Mouse (Mus musculus): ENCODE measurements around the gene Arl13b.

Gene Arl13b

DNA sequence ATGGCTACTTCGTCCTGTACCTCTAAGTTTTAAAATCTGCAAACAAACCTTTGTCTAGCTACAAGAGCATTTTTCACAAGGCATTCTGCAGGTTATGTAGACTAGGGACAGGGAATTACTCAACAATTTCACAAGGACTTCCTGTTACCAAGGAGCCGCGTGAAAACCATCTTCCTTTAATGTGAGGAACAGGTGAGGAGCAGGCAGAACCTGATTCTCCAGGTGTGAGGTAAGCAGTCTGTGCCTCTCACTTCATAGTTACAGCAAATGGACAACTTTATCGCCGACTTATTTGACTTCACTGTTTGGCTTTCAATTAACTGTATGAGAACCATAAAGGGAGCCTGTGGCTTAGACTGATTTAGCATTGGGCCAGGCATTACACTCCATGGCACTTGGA lies 32.3 kb downstream of the Arl13b start, which contains the start of gene Stx19:
Gene Stx19 (plus strand): TSS at position 186 of the 400 bp plus-strand sequence.
- DNase-seq (ENCODE audit: low read depth, low spot score): no peak

DNA sequence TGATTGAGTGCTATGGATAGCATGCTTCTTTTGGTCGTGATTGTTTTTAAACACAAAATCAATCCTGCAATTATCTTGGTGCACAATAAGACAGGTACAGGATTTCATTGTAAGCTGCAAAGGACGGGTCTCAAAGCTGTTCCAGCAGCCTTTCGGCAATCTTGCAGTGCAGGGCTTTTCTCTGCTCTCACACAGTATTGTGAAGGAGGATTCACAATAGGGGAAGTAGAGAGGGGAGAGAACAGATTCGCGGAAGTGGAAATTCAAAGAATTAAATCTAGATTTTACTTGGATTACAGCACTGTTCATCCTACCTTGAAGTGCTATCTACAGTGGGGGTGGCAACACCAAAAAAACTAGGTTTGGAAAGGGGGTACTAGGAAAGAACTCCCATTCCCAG lies 33.0 kb downstream of the Arl13b start:
- DNase-seq (ENCODE audit: low read depth, low spot score): no peak

DNA sequence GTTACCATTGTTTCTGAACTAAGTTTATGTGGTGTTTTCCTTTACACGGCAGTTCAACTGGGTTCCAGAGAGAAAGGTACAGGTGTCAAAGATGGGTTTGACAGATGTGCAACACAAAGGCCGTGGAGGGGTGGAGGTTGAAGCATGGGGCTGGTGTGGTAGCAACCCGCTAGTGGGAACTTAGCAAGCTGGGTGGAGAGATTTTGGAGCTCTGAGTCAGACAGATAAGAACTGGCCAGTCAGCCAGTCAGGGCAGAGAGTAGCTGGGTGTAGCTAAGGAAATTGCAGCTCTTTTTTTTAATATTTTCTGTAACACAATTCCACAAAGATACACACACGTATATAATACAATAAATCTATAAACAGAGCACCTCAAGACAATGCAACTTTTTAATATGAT lies 36.0 kb downstream of the Arl13b start:
- no peak for DNase-seq (ENCODE audit: low read depth, low spot score)

DNA sequence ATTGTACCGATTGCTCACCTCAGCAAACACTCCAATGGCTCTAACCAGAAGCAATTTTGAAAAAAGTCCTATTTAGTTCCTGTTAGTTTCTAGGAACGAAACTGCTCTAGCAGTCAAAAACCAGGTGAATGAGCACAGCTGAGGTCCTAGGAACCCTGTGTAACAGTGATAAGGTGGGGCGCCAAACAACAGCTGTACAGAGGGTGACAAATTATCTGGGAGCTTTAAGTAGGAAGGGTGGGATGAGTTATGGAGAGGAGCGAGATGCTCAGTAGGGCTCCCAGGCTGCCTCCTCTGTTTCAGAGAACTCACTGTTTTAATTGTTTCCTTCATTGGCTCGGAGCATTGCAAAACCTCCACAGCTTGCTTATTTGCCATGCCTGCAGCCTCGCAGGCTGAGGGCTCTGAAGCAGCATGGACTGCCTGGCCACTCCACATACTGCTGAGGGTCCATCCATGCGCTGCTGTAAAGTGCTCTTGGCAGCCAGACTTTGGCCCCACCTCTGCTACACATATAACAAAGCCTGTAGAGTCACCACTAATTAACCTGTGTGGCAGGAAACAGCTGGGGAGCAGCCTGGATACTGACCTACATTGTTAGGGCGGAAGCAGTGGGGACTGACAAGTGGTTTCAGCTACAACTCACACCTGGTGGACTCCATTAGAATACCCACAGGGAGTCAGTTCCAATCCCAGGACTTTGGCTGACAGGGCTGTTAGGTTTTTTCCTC lies 39.4 kb downstream of the Arl13b start:
- DNase-seq (ENCODE audit: low read depth, low spot score): peak; percentile 57

DNA sequence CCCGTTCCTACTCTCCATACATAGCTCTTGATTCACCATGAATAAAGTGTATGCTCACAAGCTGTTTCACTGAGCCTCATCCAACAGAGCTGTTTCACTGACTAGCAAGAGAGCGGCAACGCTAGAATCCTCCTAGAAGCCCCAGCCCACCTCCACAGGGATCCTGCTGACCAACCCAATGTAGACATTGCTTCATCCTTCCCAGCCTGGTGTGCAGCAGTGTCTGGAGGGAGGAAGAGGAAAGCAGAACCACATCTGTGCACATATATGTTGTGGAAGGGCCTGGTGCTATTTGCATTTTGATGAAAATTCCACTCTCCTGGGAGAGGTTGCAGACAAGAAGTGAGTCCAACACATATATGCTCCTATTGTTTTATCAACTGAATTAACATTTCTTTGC lies 42.2 kb downstream of the Arl13b start:
- no peak for DNase-seq (ENCODE audit: low read depth, low spot score)

DNA sequence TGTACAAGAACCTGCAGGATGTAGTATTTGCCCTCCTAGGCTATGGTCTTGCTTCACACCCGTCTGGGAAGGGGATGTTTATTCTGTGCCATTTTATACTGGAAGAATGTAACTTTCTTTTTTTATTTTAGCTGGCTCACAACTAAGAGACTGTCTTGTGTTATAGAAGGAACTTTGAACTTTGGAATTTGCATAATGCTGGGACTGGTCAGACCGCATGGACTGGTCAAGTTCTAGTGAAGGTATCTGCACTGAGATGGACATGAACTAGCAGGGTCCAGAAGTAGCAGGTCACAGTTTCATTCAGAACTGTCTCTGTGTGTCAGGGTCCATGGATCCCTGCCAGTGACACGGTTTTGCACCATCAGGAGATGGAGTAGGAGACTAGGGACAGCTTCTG lies 47.0 kb downstream of the Arl13b start:
- DNase-seq (ENCODE audit: low read depth, low spot score): no peak

DNA sequence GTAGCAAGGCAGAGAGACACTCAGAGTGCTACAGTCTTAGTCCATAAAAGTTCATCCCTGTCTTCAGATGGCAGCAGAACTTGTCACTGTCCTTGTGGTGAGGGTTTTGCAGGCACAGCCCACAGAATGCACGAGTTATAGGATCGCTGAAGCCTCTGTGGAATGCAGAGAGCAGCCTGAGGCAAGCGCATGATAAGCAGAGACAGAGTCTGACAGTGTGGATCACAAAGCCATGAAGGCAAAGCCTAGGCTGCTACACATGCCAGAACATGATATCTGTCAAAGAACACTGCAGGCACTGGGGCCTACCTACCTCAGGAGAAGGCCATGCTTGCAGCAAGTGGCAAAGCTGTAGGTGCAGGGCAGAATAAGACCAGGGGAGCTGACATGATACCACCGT lies 47.4 kb downstream of the Arl13b start:
- DNase-seq (ENCODE audit: low read depth, low spot score): no peak

DNA sequence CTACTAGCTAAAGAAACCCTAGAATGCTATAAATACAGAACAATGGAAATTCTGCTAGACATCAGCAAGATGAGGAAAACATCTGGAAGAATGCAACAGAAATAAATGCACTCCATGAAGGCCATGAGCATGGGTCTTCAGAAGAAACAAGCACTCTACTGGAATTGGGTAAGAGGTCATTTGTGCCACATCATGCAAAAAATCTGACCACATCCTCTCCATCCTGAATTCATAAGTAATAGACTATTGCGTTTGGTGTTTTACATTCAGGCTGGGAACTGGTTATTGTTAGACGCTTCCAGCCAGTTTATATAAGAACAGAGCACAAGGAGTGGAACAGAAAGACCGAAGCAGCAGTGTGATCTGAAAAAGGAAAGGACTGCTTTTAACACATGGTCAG lies 48.0 kb downstream of the Arl13b start:
- DNase-seq (ENCODE audit: low read depth, low spot score): no peak

DNA sequence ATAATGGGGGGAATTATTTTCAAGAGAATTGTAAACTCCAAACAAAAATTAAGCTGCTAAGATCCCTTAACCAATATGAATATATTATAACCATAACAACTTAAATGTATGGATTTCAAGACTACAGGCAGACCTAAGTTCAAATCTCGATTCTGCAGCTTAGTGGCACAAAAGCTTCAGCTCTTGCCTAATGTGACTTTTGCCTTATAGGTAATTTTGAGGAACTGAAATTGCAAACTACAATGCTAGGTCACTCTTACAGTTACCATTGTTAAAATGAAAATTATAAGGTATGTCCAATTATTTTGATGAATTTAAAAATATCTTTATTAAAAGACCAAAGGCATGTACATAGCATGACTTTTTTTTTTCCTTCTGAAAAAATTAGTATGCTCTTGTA lies 50.2 kb downstream of the Arl13b start:
- no peak for DNase-seq (ENCODE audit: low read depth, low spot score)

DNA sequence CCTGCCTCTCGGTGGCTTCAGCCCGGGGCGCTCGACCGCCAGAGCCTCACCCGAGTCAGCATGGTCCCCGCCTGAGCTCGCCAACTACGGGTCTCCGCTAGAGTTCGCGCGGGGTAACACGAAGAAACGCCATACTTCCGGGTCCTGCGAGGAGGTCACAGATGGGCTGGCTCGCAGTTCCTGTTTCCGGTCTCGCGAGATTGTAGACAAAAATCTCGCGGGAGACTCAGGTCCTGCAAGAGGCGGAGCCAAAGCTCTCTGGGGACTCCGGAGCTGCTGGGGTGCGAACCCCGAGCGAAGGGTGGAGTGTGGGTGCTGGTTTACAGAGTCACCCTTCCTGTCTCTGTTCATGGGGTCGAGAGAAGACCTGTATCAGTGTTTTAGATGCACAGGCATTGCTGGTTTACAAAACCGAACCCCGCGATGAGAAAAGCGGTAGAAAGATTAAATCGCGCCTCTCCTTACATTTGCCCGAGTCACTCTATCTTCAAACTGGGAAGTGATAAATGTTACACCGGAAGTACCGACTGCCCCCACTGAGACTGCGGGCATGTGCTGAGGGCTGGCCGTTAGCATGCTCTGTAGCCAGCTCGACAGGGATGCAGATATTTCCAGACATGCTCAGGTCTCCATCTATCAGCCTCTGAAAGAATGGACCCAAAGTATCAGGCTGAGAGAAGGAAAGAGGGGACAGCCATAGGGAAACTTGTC lies 60.1 kb downstream of the Arl13b start, which contains the start of gene Nsun3:
Gene Nsun3 (minus strand): TSS at position 198 of the 711 bp plus-strand sequence.
- DNase-seq (ENCODE audit: low read depth, low spot score): peak; percentile 97

DNA sequence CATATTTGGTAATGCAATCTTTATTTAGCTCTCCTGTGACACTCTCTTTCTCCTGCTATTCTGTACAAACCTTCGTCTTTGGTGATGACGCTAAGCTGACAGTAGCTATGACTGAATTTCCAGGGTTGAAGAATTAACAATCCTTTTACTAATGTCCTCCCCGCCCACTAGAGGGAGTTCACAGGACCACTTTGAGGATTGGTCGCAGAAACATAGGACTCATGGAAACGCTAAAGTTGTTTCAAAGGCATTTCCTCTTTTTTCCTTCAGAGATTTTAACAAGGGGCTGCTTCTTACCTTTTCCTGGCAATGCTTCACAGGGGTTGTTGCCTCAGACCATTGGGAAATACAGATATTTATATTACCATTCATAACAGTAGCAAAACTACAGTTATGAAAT lies 64.6 kb downstream of the Arl13b start:
- DNase-seq (ENCODE audit: low read depth, low spot score): peak; percentile 56

DNA sequence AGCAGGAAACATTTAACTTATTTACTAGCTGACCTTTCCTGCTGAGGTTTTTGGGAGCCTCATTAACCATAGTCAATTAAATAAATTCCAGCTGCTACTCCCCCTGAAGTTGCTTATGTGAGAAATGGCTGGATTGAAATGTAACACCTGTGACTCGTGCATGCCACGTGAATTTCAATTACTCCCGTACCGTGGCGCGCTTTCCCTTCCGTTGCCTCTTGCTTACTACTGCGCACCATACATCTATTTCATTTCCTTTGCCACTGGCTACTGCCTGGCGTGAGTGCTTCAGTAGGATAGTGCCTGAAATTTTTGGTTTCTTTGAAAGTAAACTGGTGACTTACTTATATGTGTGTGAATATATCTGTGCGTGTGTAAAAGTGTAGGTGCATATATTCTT lies 68.6 kb downstream of the Arl13b start:
- DNase-seq (ENCODE audit: low read depth, low spot score): no peak

DNA sequence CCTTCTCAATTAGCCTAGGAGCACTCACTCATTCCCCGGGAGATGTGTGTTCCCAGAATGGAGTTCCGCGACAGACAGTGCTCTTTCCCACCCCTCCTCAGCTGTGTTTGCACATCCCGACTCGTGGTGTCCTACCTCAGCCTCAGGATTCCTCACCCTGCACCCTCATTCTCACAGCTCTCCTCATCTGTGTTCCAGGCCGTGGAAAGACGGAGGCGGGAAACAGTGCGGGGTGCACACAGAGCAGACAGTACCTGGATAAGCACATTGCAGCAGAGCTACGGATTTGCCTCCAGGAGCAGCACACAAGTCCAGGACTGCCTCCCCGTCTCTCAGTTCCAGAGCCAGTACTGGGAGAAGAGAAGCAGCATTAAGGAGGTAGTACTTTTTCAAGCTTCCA lies 70.8 kb downstream of the Arl13b start:
- DNase-seq (ENCODE audit: low read depth, low spot score): no peak

DNA sequence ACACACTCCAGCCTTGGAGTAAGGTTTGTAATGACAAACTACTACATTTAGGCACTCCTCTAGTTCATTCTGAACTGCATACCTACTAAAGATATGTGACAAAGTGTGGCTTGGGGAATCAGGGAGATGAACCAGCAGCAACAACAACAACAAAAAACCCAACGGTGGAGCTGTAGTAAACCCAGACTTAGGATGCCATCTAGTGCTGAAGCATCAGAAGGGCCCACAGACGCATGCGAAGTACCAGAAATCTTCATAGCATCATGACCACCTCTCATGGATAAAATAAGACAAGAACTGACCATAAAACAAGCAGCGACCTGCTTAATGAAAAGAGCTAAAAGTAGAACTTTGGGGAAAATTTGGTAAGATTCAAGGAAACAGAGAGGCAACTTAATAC lies 73.4 kb downstream of the Arl13b start:
- DNase-seq (ENCODE audit: low read depth, low spot score): no peak

DNA sequence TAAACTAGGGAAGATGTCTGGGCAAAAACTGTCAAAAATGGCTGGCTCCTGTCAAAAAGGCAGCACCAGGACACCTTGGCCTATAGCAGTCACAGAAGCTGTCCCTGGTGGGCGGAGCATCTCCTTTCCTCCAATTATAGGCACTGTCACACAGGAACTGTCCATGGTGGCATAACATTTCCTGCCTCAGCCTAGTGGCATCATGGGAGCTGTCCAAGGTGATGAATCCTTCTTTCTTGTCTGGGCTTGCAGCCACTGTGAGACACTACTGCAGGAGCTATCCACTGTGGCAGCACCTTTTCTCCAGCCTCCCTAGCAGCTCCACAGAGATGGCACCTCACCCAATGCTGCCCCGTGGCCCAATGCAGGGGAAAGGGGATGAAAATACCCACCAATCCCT lies 88.5 kb downstream of the Arl13b start:
- peak; percentile 96 for DNase-seq (ENCODE audit: low read depth, low spot score)

DNA sequence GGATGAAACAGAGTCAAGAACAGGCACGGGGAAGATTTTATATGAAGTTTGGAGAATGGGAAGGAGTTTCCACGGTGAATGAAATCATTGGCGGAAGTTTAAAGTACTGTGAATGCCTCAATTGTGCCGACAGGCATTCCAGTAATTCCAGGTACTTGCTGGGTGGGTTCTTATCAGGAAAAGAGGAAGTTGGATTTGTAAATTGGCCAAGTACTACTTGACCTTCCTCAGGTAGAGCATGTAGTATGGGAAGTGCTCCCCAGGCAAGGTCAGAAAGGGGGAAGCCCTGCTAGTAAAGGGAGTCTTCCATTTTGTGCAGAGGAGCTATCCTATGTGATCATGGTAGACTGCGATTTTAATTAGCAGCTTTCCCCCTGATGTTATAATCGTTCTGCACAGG lies 91.5 kb downstream of the Arl13b start:
- peak; percentile 51 for DNase-seq (ENCODE audit: low read depth, low spot score)

DNA sequence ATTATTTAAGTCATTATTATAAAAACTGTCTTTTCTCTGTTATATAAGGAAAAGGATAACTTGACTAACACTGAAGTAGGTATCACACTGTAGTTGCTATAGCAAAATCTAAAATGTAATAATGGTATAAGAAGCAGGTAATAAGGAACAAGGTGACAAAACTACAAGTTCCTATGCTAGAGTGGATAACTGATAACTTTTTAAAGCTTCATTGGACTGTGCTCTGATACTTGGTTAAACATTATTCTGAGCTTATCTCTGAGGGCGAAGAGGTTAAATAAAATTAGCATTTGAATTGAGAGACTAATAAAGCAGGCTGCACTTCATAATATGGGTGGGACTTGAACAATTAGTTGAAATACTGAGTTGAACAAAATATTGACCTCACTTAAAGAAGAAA lies 93.2 kb downstream of the Arl13b start:
- no peak for DNase-seq (ENCODE audit: low read depth, low spot score)

DNA sequence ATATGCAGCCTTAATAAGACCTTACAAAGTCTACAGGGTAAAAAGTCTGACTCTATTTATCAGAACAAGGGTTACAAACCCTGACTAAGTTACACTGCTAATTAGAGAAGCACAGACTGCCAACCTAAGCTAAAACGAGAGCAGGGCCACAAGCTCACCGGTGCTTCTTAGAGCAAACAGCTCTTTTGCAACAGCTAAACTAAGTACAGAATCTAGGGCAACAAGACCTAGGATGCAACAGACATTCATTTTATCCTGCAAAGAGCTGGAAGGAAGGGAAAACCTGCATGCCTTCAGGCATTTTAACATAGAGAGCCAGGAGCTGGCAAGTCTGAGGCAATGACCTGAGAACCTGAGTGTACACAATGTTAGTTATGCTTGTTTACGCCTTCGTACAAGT lies 93.8 kb downstream of the Arl13b start:
- DNase-seq (ENCODE audit: low read depth, low spot score): no peak

DNA sequence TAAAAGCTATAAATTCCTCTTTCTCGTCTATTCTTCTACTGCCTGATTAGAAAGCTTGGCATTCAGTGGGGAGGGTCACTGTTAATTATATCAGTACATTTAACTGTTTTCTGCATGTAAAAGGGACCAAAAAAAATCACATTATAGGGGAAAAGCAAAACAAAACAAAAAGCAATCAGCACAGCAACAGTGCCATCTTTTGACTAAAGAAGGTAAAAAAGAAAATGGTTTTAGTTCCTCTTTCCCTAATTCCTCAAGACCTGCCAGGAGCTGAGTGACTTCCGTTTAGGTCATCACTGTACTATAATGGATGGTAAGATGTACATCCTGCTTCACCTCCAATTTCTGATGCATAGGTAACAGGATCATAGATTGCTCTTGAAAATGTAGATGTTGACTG lies 101.0 kb downstream of the Arl13b start:
- no peak for DNase-seq (ENCODE audit: low read depth, low spot score)

Data from R1 (cell line).